Mouse (Mus musculus): ENCODE results near the gene Il1rapl2. TPM values are rescaled to one million over a fixed set of nuclear protein-coding genes. Genes with fewer than 3 reads are reported as not detected.
"Not testable (repeated sequence)": the region's sequence is repeated elsewhere in the genome, so short reads cannot be mapped to it uniquely, and the experiment has no call there.

The Il1rapl2 gene
- polyA plus RNA-seq, 1 experiment: not detected

DNA sequence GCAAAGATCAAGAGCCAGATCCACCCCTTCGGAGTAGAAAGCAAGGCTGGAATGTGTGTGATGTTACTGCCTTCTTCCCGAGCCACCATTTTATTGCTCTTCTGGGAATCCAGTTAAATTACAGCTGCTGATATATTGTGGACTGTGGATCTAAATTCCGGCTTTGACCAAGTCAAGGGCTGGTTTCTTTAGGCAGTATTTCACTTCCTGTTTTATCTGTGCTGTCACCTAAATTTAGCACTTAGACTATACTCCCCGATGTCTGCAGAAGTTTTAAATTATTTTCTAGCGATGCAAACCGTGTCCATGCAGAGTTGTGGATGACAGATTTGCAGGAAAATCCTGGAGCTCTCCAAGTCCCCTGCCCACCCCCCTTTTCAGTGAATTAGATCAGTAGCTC, 533.5 kb downstream of the Il1rapl2 start:
- no peak overlapping the region for H3K4me3 ChIP-seq (ENCODE audit: insufficient read depth, low read length)
- H3K4me1 ChIP-seq (ENCODE audit: control insufficient read depth, insufficient read depth, low read length): no peaks in the 10 kb centered on the region
- no peak for TF ChIP-seq CTCF (IDR thresholded peaks at IDR 0.05; ENCODE audit: low read depth, low read length)
- no peak for TF ChIP-seq POLR2A (IDR thresholded peaks at IDR 0.05; ENCODE audit: borderline replicate concordance, low read depth, low read length)
- H3K27ac ChIP-seq (ENCODE audit: insufficient read depth, low read depth, low read length): no peak overlapping the region

DNA sequence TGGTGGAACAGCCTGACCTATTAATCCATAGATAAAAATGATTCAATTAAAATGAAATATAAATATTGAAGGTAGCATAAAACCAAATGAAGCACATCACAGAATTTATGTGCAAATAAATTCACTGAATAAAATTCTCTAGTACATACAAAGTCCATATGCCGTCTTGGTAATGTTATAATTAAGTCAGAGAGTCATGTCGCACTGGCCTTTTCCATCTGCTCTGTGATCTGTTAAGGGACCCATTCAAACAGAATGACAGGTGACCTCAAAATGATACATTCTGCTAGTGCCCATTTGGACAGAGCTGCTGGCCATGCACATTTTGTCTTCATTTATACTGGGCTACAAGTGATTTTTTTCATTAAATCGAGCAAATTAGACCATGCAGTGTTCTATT, 534.3 kb downstream of the Il1rapl2 start:
- TF ChIP-seq POLR2A (IDR thresholded peaks at IDR 0.05; ENCODE audit: borderline replicate concordance, low read depth, low read length): no peak
- TF ChIP-seq CTCF (IDR thresholded peaks at IDR 0.05; ENCODE audit: low read depth, low read length): no peak
- H3K4me3 ChIP-seq (ENCODE audit: insufficient read depth, low read length): no peak overlapping the region
- no peaks in the 10 kb centered on the region for H3K4me1 ChIP-seq (ENCODE audit: control insufficient read depth, insufficient read depth, low read length)
- no peak overlapping the region for H3K27ac ChIP-seq (ENCODE audit: insufficient read depth, low read depth, low read length)

DNA sequence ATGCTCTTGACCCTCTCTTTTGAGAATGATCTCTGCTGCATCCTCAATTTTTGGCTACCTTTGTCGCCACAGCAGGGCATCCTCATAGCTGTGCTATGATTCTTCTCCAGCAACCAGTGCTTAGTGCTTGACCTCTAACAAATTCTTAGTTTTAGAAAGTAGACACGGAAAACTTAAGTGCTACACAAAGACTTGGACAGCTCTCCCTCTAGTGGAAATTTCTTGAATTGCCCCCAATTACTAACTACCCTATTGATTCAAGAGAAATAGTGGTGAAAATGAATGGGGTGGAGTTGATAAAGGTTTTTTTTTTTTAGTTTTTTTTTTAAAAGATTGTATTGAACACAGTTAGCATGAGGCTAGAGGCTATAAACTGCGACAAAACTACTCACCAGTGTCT, 599.7 kb downstream of the Il1rapl2 start:
- Histone ChIP-seq H3K4me3 (ENCODE audit: insufficient read depth, low read length) (no peak overlapping the region), H3K27ac (ENCODE audit: insufficient read depth, low read depth, low read length) (no peak overlapping the region), H3K4me1 (ENCODE audit: control insufficient read depth, insufficient read depth, low read length) (no peaks in the 10 kb centered on the region)
- no peak for TF ChIP-seq POLR2A (IDR thresholded peaks at IDR 0.05; ENCODE audit: borderline replicate concordance, low read depth, low read length)
- no peak for TF ChIP-seq CTCF (IDR thresholded peaks at IDR 0.05; ENCODE audit: low read depth, low read length)

DNA sequence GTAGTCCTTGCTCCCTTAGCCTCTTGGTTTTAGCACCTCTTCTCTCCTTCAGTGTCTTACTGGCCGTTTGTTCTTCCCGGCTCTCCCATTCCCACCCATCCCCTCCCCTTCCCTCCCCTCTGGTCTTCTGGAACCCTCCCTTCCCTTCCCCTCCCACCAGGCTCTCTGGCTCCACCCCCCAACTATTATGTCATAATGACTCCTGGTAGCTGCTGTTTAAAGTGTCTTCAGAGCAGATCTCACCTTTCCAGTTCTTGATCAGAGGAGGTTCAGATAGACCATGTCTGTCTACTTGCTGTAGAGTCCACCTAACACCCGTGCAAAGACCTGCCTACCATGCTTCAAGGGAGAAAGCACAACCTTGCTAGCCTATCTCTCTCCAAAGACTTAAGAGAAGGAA, 639.1 kb downstream of the Il1rapl2 start, which contains the start of gene Tex13a:
Gene Tex13a (minus strand): TSS at position 101 of the 400 bp plus-strand sequence.
- Histone ChIP-seq H3K27ac (ENCODE audit: insufficient read depth, low read depth, low read length) (no peak within 1 kb of the TSS), H3K4me3 (ENCODE audit: insufficient read depth, low read length) (no peak within 1 kb of the TSS), H3K4me1 (ENCODE audit: control insufficient read depth, insufficient read depth, low read length) (no peaks in the 10 kb centered on the region)
- TF ChIP-seq CTCF (IDR thresholded peaks at IDR 0.05; ENCODE audit: low read depth, low read length) (no peak), POLR2A (IDR thresholded peaks at IDR 0.05; ENCODE audit: borderline replicate concordance, low read depth, low read length) (no peak)

DNA sequence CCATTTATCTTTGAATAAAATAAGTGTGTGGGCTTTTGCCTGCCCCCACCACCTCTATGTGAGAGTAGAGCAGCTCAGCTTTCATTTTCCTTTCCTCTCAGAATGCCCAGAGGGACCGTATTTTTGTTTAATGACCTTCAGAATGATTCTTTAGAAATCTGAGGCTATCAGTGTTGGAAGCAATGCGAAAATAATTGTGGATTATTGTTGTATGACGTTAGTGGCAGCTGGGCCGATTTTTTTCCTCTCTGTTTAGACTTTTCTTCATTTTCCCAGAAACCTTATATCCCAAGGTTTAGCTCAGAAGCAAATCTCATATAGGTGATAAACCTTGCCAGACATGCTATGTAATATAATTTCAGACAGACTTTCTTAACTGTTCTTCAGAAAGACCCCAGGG, 664.2 kb downstream of the Il1rapl2 start:
- Histone ChIP-seq H3K4me3 (ENCODE audit: insufficient read depth, low read length) (no peak overlapping the region), H3K4me1 (ENCODE audit: control insufficient read depth, insufficient read depth, low read length) (no peaks in the 10 kb centered on the region), H3K27ac (ENCODE audit: insufficient read depth, low read depth, low read length) (no peak overlapping the region)
- no peak for TF ChIP-seq POLR2A (IDR thresholded peaks at IDR 0.05; ENCODE audit: borderline replicate concordance, low read depth, low read length)
- no peak for TF ChIP-seq CTCF (IDR thresholded peaks at IDR 0.05; ENCODE audit: low read depth, low read length)

DNA sequence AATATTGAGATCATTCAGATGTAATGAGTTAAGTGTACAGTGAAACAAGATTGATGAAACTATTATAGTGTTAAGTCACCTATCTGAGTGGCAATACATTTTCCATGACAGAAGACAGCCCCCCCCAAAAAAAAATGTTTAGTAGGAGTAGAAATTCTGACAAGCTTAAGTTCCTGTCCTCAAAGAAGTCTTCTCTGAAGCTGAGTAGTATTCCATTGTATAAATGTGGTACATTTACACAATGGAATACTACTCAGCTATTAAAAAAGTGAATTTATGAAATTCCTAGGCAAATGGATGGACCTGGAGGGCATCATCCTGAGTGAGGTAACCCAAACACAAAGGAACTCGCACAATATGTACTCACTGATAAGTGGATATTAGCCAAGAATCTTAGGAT, 778.3 kb downstream of the Il1rapl2 start:
- not testable (repeated sequence) for H3K4me1 ChIP-seq (ENCODE audit: control insufficient read depth, insufficient read depth, low read length); H3K4me3 ChIP-seq (ENCODE audit: insufficient read depth, low read length); H3K27ac ChIP-seq (ENCODE audit: insufficient read depth, low read depth, low read length)

DNA sequence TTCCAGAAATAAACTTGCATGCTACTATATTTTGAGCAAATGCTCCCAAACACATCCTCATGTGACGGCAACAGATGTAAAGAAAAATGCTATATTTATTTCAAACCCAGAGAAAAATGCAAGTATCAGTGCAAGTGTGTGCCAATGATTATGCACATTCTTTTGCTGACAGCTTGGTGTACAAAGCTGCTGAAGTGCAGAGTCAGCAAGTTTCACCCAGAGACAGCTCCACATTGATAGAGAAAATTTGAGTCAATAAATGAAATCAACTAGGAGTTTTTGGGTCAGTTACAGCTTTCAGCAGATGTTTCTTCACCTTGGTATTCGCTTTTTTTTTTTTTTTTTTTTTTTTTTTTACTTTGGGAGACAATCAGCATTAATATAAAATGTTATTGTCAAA, 863.4 kb downstream of the Il1rapl2 start:
- Histone ChIP-seq H3K27ac (ENCODE audit: insufficient read depth, low read depth, low read length) (no peak overlapping the region), H3K4me1 (ENCODE audit: control insufficient read depth, insufficient read depth, low read length) (no peaks in the 10 kb centered on the region), H3K4me3 (ENCODE audit: insufficient read depth, low read length) (no peak overlapping the region)
- TF ChIP-seq POLR2A (IDR thresholded peaks at IDR 0.05; ENCODE audit: borderline replicate concordance, low read depth, low read length): no peak
- no peak for TF ChIP-seq CTCF (IDR thresholded peaks at IDR 0.05; ENCODE audit: low read depth, low read length)

DNA sequence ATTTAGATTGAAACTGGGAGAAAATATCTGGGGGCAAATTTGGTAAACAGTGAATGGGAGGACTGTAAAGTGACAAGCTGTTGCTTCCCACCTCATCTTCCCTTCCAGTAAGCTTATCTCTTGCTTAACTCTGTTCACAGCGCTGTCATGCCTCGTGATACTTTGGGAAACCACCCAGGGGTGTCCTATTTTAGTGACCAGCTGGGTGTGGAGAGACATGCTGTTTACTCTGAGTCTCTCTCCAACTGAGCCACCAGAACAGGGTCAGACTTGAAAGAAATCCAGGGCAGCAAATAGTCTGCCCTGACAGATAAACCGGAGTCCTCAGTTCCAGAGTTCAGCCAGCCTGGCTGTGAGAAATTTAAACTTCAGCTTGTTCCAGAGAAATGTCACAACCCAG, 867.5 kb downstream of the Il1rapl2 start:
- TF ChIP-seq CTCF (IDR thresholded peaks at IDR 0.05; ENCODE audit: low read depth, low read length): no peak
- Histone ChIP-seq H3K4me1 (ENCODE audit: control insufficient read depth, insufficient read depth, low read length) (no peaks in the 10 kb centered on the region), H3K4me3 (ENCODE audit: insufficient read depth, low read length) (no peak overlapping the region), H3K27ac (ENCODE audit: insufficient read depth, low read depth, low read length) (no peak overlapping the region)

DNA sequence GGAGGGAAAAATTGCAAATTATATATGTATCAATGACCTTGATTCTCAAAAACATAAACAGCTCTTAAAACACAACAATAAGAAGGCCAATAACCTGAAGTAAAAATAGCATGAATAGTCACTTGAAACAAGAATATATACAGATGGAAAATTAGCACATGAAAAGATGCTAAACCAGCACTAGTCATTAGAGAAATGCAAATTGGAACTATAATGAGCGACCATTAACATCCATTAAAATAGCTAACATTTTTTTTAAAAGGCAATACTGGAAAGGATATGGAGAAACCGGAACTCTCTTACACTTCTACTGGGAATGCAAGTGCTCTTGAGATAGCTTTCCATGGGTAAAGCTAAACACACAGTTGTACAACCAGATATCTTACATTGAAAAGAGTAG, 879.4 kb downstream of the Il1rapl2 start:
- TF ChIP-seq CTCF (IDR thresholded peaks at IDR 0.05; ENCODE audit: low read depth, low read length) (no peak), POLR2A (IDR thresholded peaks at IDR 0.05; ENCODE audit: borderline replicate concordance, low read depth, low read length) (no peak)
- no peak overlapping the region for H3K4me3 ChIP-seq (ENCODE audit: insufficient read depth, low read length)
- no peak overlapping the region for H3K27ac ChIP-seq (ENCODE audit: insufficient read depth, low read depth, low read length)
- H3K4me1 ChIP-seq (ENCODE audit: control insufficient read depth, insufficient read depth, low read length): no peaks in the 10 kb centered on the region

DNA sequence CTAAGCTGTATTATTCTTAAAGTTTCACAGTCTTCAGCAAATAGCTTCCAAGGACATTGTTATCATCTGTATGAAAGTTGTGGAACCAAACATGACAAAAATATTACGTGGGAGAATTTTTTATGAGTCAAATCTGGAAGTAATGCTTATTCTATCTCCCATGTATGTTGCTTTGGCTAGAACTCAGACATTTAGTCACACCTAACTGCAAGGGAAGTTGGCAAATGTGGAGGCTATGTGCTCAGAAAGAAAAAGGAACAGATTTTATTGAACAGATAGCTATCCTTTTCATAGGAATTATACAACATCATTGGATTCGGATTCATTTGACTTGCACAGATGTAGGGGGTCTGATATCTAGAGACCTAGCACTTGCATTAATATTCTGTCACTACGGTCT, 908.1 kb downstream of the Il1rapl2 start:
- no peak for TF ChIP-seq CTCF (IDR thresholded peaks at IDR 0.05; ENCODE audit: low read depth, low read length)
- TF ChIP-seq POLR2A (IDR thresholded peaks at IDR 0.05; ENCODE audit: borderline replicate concordance, low read depth, low read length): no peak

DNA sequence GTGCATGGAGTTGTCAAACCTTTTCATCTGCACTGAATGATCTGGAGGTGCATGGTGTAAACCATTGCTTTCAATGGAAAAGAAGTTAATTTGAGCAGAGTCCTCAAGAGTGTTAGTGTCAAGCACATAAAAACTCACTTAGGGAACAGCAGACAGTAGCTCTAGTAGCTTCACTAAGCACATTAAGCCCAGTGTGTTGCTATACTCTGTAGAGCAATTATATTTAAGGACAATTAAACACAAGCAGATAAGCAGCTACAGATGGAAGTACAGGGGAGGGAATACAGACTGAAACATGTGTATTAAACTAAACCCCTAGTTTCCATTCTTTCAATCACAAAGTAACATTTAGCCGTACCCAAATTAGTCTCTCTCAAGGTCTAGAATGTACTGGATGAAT, 930.1 kb downstream of the Il1rapl2 start:
- TF ChIP-seq POLR2A (IDR thresholded peaks at IDR 0.05; ENCODE audit: borderline replicate concordance, low read depth, low read length): no peak
- TF ChIP-seq CTCF (IDR thresholded peaks at IDR 0.05; ENCODE audit: low read depth, low read length): no peak
- Histone ChIP-seq H3K27ac (ENCODE audit: insufficient read depth, low read depth, low read length) (no peak overlapping the region), H3K4me3 (ENCODE audit: insufficient read depth, low read length) (no peak overlapping the region), H3K4me1 (ENCODE audit: control insufficient read depth, insufficient read depth, low read length) (no peaks in the 10 kb centered on the region)

More for the DNA sequence above, 908.1 kb downstream of the Il1rapl2 start:
- no peak overlapping the region for H3K27ac ChIP-seq (ENCODE audit: insufficient read depth, low read depth, low read length)
- H3K4me1 ChIP-seq (ENCODE audit: control insufficient read depth, insufficient read depth, low read length): no peaks in the 10 kb centered on the region
- no peak overlapping the region for H3K4me3 ChIP-seq (ENCODE audit: insufficient read depth, low read length)
